Mouse (Mus musculus): ENCODE results near the gene Gadl1. TPM values are rescaled to one million over a fixed set of nuclear protein-coding genes. Genes with fewer than 3 reads are reported as not detected.

Gadl1 gene
- polyA plus RNA-seq, 1 experiment from 2014 or later: 0.54 TPM

- Histone ChIP-seq H3K4me1 (ENCODE audit: insufficient read depth) (no peaks in the 10 kb centered on the region), H3K9ac (no peak overlapping the region), H3K36me3 (ENCODE audit: insufficient read depth) (peaks cover 29% of the 10 kb centered on the region), H3K4me2 (no peak overlapping the region), H3K4me3 (ENCODE audit: low read depth, low read length) (no peak overlapping the region), H3K9me3 (ENCODE audit: low read depth, low read length) (no peaks in the 10 kb centered on the region), H3K27me3 (ENCODE audit: insufficient read depth, low read length) (no peaks in the 10 kb centered on the region), H3K27ac (ENCODE audit: low read depth) (no peak overlapping the region)
- 74% methylated on average over 6 of the region's 6 CpGs for WGBS
- no peak for ATAC-seq (ENCODE audit: insufficient read depth)
- DNase-seq: no peak
- TF ChIP-seq CTCF (IDR thresholded peaks at IDR 0.05; ENCODE audit: low read depth): no peak
Measured at GRCm38 (mm10) chr9:116085999-116086398, 176.7 kb downstream of the Gadl1 start.

DNA sequence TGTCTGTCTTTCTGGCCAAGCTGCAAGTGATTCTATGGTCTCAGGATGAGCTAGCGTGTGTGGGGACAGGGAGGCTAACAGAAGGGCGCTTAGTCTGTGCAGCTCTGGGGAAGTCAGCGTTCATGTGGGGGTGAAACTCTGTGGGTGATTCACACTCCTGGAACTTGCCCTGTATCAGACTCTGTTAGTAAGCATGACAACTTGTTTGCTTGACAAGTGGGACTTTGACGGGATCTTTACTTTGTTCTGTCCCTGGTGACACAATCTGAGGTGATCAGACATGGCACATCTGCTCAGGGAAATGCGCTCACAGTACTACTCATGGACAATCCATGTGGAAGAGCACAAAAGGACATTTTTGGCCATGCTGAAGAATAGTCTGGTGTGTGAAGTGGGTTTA lies 178.0 kb downstream of the Gadl1 start:
- no peak overlapping the region for H3K9ac ChIP-seq
- DNase-seq (no peak), ATAC-seq (ENCODE audit: insufficient read depth) (no peak; the same call in 1 of the 2 replicates)
- H3K4me2 ChIP-seq: no peak overlapping the region
- peaks cover 41% of the 10 kb centered on the region for H3K36me3 ChIP-seq (ENCODE audit: insufficient read depth)
- H3K27ac ChIP-seq (ENCODE audit: low read depth): no peak overlapping the region
- no peak for TF ChIP-seq CTCF (IDR thresholded peaks at IDR 0.05; ENCODE audit: low read depth)
- no peaks in the 10 kb centered on the region; the same call in 1 of the 2 replicates for H3K4me1 ChIP-seq (ENCODE audit: insufficient read depth)
- 57% methylated on average over 5 of the region's 5 CpGs for WGBS
- no peaks in the 10 kb centered on the region for H3K27me3 ChIP-seq (ENCODE audit: insufficient read depth, low read length)
- H3K4me3 ChIP-seq (ENCODE audit: low read depth, low read length): no peak overlapping the region
- H3K9me3 ChIP-seq (ENCODE audit: low read depth, low read length): no peaks in the 10 kb centered on the region

DNA sequence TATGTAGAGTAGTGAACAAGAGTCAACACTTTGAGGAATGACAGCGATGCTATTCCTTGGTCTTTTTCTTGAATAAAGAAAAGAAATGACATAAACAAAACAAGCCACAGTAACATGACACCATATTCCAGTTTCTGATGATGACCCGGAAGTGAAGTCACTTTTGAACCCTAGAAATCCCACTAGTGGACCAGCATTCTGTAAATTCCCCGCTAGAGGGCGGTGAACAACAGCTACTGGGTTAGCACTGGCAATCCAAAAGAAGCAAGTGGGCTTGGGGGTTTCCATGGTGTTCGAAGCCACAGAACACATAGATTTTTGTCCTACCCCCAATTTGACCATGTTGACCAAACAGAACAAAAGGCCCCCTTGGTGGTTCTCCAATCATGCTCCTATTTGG lies 178.6 kb downstream of the Gadl1 start:
- DNase-seq (peak; percentile 92), ATAC-seq (ENCODE audit: insufficient read depth) (no peak)
- Histone ChIP-seq H3K36me3 (ENCODE audit: insufficient read depth) (peaks cover 47% of the 10 kb centered on the region), H3K27me3 (ENCODE audit: insufficient read depth, low read length) (no peaks in the 10 kb centered on the region), H3K4me1 (ENCODE audit: insufficient read depth) (peaks cover 4% of the 10 kb centered on the region; the same call in 1 of the 2 replicates), H3K4me3 (ENCODE audit: low read depth, low read length) (no peak overlapping the region), H3K4me2 (no peak overlapping the region), H3K27ac (ENCODE audit: low read depth) (no peak overlapping the region), H3K9me3 (ENCODE audit: low read depth, low read length) (no peaks in the 10 kb centered on the region), H3K9ac (no peak overlapping the region)
- WGBS: 24% methylated on average over 5 of the region's 5 CpGs
- peak; percentile 85 for TF ChIP-seq CTCF (IDR thresholded peaks at IDR 0.05; ENCODE audit: low read depth)

GRCm38 (mm10) chr9:116088912-116089311 lies 179.7 kb downstream of the Gadl1 start:
- no peak overlapping the region for H3K27ac ChIP-seq (ENCODE audit: low read depth)
- no peak overlapping the region for H3K4me3 ChIP-seq (ENCODE audit: low read depth, low read length)
- H3K9ac ChIP-seq: no peak overlapping the region
- TF ChIP-seq CTCF (IDR thresholded peaks at IDR 0.05; ENCODE audit: low read depth): peak; percentile 52
- no peaks in the 10 kb centered on the region for H3K27me3 ChIP-seq (ENCODE audit: insufficient read depth, low read length)
- H3K36me3 ChIP-seq (ENCODE audit: insufficient read depth): peaks cover 52% of the 10 kb centered on the region
- WGBS: 87% methylated on average over 9 of the region's 9 CpGs
- H3K4me2 ChIP-seq: no peak overlapping the region
- no peak for DNase-seq
- H3K4me1 ChIP-seq (ENCODE audit: insufficient read depth): peaks cover 5% of the 10 kb centered on the region; the same call in 1 of the 2 replicates
- ATAC-seq (ENCODE audit: insufficient read depth): no peak
- no peaks in the 10 kb centered on the region for H3K9me3 ChIP-seq (ENCODE audit: low read depth, low read length)

DNA sequence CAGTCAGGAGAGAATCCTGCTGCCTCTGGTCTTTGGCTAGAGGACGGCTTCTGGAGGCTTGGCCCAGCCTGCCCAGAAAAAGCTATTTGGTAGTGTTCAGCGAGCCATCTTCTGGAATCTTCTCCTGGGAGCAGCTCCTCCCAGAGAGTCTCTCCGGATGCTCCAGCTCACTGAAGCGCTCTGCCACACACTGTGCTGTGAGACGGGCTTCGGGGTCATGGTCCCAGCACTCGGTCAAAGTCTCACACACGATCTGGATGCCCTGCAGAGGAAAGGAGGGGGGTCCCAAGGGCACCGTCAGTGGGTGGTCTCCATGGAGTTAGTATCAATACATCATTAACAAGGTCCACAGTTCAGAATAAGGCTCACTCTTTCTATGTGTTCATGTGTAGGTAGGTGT lies 181.0 kb downstream of the Gadl1 start:
- 87% methylated on average over 9 of the region's 9 CpGs for WGBS
- DNase-seq: no peak
- H3K9me3 ChIP-seq (ENCODE audit: low read depth, low read length): no peaks in the 10 kb centered on the region
- peaks cover 55% of the 10 kb centered on the region for H3K36me3 ChIP-seq (ENCODE audit: insufficient read depth)
- no peak overlapping the region for H3K4me2 ChIP-seq
- H3K4me3 ChIP-seq (ENCODE audit: low read depth, low read length): no peak overlapping the region
- no peak for ATAC-seq (ENCODE audit: insufficient read depth)
- no peak for TF ChIP-seq CTCF (IDR thresholded peaks at IDR 0.05; ENCODE audit: low read depth)
- no peaks in the 10 kb centered on the region for H3K27me3 ChIP-seq (ENCODE audit: insufficient read depth, low read length)
- no peak overlapping the region for H3K9ac ChIP-seq
- peaks cover 5% of the 10 kb centered on the region; the same call in 1 of the 2 replicates for H3K4me1 ChIP-seq (ENCODE audit: insufficient read depth)
- H3K27ac ChIP-seq (ENCODE audit: low read depth): no peak overlapping the region

GRCm38 (mm10) chr9:116091101-116091841 lies 182.0 kb downstream of the Gadl1 start:
- TF ChIP-seq CTCF (IDR thresholded peaks at IDR 0.05; ENCODE audit: low read depth): no peak
- ATAC-seq (ENCODE audit: insufficient read depth) (no peak), DNase-seq (no peak)
- no peak overlapping the region for H3K27ac ChIP-seq (ENCODE audit: low read depth)
- no peak overlapping the region for H3K9ac ChIP-seq
- peaks cover 63% of the 10 kb centered on the region for H3K36me3 ChIP-seq (ENCODE audit: insufficient read depth)
- WGBS: 78% methylated on average over 7 of the region's 7 CpGs
- peaks cover 5% of the 10 kb centered on the region; the same call in 1 of the 2 replicates for H3K4me1 ChIP-seq (ENCODE audit: insufficient read depth)
- no peaks in the 10 kb centered on the region for H3K27me3 ChIP-seq (ENCODE audit: insufficient read depth, low read length)
- H3K4me3 ChIP-seq (ENCODE audit: low read depth, low read length): no peak overlapping the region
- H3K4me2 ChIP-seq: no peak overlapping the region
- H3K9me3 ChIP-seq (ENCODE audit: low read depth, low read length): no peaks in the 10 kb centered on the region

- TF ChIP-seq CTCF (IDR thresholded peaks at IDR 0.05; ENCODE audit: low read depth): no peak
- H3K9ac ChIP-seq: no peak overlapping the region
- H3K9me3 ChIP-seq (ENCODE audit: low read depth, low read length): no peaks in the 10 kb centered on the region
- peak; percentile 80 for DNase-seq
- ATAC-seq (ENCODE audit: insufficient read depth): no peak
- H3K4me1 ChIP-seq (ENCODE audit: insufficient read depth): peaks cover 5% of the 10 kb centered on the region; the same call in 1 of the 2 replicates
- H3K4me3 ChIP-seq (ENCODE audit: low read depth, low read length): no peak overlapping the region
- no peaks in the 10 kb centered on the region for H3K27me3 ChIP-seq (ENCODE audit: insufficient read depth, low read length)
- 0 out of 2 replicates have a peak overlapping the region, but pooled peaks have one; percentile 24 for H3K27ac ChIP-seq (ENCODE audit: low read depth)
- H3K4me2 ChIP-seq: no peak overlapping the region
- H3K36me3 ChIP-seq (ENCODE audit: insufficient read depth): peaks cover 66% of the 10 kb centered on the region
- WGBS: 37% methylated on average over 5 of the region's 5 CpGs
Measured at GRCm38 (mm10) chr9:116091921-116092320, 182.7 kb downstream of the Gadl1 start.

Data from lung, embryonic 14.5 days (tissue).